Mouse (Mus musculus) right cerebral cortex, postnatal 36 days (tissue): ENCODE measurements around the gene Dcpp2.
A peak's percentile ranks its signal among the peaks of the same experiment; 100 is the strongest.
"Not testable (repeated sequence)": the region's sequence is repeated elsewhere in the genome, so short reads cannot be mapped to it uniquely, and the experiment has no call there.

Experiments used
- DNase-seq, 2 experiments: peaks; one replicate each; pipeline ENCODE4 v3.0.0; 2022; ENCODE audit warnings: low spot score in 2 of 2, mixed read lengths in 1 of 2

Dcpp2 gene

DNA sequence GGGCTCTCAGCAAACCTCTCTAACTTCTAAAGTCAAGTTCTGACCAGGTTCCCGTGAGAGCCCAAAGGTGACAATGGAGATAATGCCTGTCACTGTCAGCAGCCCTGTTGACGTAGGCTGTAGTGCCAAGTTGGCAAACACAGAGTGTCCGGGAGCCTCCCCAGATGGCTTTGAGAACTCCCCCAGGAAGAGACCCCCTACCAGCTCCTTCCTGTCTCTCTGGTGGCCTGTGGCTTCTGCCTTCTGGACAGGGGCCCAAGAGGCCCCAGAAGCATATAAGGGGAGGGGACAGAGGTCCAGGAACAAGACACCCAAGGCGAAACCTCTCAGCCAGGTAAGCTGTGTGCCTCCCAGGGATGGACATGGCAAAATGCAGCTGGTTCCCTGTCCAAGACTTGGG, at the start of gene Dcpp2, which contains the start of gene Dcpp1:
Dcpp2 (plus strand) TSS at position 305 of the 400 bp plus-strand sequence.
Dcpp1 (plus strand) TSS at position 301 of the 400 bp plus-strand sequence.
- not testable (repeated sequence) for DNase-seq

DNA sequence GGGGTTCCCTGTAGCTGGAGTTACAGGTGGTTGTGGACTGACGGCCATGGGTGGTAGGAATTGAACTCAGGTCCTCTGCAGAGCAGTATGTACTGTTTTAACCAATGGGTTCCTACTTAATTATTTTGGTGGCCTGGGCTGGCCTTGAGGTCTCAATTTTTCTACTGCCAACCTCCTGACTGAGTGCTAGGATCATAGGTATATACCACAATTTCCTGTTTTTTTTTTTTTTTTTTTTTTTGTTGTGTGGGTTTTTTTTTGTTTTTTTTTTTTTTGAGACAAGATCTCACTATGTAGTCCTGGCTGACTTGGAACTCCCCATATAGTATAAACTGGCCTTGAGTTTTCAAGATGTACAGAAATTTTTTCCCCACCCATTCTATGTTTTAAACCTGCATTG, 49.5 kb upstream of the Dcpp2 start:
- no peak for DNase-seq

DNA sequence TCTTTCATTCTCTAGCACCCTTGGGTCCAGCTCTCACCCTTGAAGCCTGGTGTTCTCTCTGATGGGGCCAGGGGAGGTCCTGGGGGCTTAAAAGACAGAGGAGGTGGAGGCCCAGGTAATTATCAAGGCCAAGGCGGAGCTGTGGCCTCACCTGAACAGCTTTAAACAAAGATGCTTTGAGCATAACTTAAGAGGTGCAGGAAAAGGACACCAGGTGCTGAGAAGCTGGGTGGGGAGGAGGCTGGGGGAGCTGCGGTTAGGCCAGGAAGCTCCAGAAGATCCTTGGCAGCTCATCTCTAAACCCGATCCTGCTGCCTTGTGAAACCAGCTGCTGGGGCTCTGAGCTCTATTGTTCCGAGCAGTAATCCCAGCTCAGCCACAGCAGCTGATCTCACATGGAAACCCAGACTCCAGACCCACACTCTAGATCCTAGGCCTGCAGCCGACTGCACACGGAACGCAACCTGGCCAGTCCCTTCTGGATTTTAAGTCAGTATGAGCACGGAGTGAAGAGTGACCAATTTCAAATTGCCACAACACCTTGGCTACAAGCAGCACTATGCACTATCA, 44.6 kb upstream of the Dcpp2 start, which contains the start of gene Prss33:
Prss33 (minus strand) TSS at position 51 of the 570 bp plus-strand sequence.
- DNase-seq = no peak

- no peak for DNase-seq
Measured at GRCm38 (mm10) chr17:23841145-23841544, 39.5 kb upstream of the Dcpp2 start.

GRCm38 (mm10) chr17:23843141-23843811, 37.4 kb upstream of the Dcpp2 start:
- DNase-seq = no peak

GRCm38 (mm10) chr17:23843812-23844273, 36.8 kb upstream of the Dcpp2 start, which contains the start of the genes Prss32 and Prss41:
TSS of gene Prss32 (plus strand) at chr17:23843855.
TSS of gene Prss41 (minus strand) at chr17:23844172.
- DNase-seq = no peak

DNA sequence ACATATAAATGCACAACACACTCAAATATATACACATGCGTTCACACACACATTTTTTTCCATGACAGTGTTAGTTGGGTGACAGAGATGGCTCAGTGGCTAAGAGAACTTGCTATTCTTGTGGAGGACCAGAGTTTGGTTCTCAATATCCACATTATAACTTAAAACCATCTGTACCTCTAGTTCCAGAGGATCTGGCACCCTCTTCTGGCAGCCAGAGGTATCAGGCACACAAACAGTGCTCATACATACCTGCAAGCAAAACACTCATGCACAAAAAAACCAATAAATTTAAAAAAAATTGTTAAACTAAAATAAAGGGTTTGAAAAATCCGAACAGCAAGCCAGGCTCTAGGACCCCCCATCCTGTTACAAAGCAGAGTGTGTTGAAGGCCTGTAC, 30.7 kb upstream of the Dcpp2 start:
- no peak for DNase-seq

DNA sequence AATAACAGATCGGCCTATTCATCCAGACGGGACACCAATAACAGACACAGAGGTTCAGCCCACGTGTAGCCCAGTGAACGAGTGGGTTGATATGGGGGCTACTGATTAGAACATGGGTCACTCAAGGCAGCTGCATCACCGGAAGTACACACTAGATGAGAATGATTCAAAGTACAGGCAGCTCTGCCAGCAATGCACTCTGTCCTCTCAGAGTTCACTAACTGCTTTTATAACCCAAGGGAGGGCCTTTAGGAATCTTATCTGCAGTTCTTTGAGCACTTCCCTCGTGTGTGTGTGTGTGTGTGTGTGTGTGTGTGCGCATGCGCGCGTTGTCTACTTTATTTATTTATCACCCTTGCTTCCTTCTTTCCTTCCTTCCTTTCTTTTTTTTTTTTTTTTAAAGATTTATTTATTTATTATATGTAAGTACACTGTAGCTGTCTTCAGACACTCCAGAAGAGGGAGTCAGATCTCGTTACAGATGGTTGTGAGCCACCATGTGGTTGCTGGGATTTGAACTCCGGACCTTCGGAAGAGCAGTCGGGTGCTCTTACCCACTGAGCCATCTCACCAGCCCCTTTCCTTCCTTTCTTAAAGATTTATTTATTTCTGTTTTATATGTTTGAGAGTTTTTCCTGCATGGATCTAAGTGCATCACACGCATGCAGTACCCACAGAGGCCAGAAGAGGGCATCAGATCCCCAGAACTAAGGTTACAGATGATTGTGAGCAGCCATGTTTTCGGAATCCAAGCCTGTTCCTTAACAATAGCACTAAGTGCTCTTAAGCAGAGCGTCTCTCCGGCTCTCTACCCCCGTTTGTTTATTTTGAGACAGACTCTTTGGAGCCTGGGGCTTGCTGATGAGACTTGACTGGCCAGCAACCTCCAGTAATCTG, 29.6 kb upstream of the Dcpp2 start:
- no peak for DNase-seq

DNA sequence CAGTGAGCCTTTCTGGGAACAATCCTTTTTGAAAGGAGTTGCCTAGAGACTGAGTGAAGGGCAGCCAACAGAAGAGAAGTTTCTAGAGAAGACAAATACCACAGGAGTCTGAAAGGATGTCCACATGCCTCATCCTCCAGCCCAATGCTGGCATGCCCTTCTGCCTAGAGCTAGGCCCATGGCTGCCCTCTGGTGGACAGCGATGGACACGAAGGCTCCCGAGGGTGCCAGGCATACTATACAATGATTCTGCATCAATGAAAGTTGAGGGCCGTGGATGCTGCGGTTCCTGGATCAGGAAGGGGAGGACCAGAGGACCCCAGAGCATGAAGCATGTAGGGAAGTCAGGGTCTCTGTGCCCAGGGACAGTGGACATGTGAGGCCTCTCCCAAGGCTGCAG, 27.4 kb upstream of the Dcpp2 start:
- no peak for DNase-seq

DNA sequence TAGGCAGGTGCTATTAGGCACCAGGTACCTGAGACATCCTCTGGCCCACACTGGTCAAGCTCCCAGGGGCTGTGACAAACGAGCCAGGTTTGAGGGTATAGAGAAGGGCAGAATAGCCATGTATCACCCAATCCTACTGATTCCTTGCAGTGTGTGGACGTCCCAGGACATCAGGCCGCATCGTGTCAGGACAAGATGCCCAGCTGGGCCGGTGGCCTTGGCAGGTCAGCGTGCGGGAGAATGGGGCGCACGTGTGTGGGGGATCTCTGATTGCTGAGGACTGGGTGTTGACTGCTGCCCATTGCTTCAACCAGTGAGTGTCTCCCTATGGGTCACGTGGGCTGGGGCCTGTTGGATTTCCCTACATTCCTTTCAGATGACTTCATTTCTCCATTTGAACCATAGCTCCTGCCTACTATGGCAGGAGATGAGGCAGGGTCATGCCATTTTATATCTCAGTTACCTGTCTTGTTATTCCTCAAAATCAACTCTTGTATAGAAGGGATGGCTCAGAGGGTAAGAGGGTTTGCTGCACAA, 26.4 kb upstream of the Dcpp2 start:
- DNase-seq = no peak

- DNase-seq = no peak
Measured at GRCm38 (mm10) chr17:23857193-23857592, 23.5 kb upstream of the Dcpp2 start.

- no peak for DNase-seq
Measured at GRCm38 (mm10) chr17:23857913-23858312, 22.8 kb upstream of the Dcpp2 start.

DNA sequence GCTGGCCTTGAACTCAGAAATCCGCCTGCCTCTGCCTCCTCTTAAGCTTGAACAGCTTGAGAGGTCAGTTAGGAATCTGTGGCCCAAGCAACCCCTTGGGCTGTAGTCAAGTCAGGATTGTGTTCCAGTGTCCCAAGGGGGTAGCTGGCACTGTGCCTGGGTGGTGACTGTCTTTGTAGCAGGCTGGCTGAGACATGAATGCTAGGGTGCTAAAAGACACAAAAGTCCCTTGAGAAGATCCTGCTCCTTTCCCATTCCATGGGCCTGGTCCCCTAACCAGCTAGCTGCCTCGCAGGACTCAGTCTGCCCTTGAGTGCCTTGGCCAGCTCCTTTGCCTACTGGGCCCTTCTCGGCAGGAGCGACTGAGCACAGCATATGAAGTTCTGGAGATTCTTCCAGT, 17.8 kb upstream of the Dcpp2 start:
- DNase-seq = no peak

- no peak for DNase-seq
Measured at GRCm38 (mm10) chr17:23867756-23868155, 12.9 kb upstream of the Dcpp2 start, which contains the start of gene Prss21. TSS of gene Prss21 (plus strand) at chr17:23868056.

DNA sequence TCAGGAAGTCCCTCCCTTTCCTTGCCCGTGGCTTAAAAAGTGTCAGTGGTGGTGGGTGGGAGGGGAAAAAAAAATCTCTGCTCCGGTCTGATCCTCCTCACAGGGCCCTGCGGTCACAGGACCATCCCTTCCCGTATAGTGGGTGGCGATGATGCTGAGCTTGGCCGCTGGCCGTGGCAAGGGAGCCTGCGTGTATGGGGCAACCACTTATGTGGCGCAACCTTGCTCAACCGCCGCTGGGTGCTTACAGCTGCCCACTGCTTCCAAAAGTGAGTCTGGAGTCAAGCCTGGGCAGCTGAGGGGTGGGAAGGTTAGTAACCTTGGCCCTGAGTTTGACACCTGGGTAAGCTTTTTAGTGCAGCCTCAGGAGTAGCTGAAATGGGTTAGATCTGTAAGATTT, 12.2 kb upstream of the Dcpp2 start:
- DNase-seq = no peak

GRCm38 (mm10) chr17:23873884-23874856, 6.5 kb upstream of the Dcpp2 start:
- no peak for DNase-seq

- no peak for DNase-seq
Measured at GRCm38 (mm10) chr17:23876741-23877140, 3.9 kb upstream of the Dcpp2 start.

- no peak for DNase-seq
Measured at GRCm38 (mm10) chr17:23877166-23877565, 3.5 kb upstream of the Dcpp2 start.

DNA sequence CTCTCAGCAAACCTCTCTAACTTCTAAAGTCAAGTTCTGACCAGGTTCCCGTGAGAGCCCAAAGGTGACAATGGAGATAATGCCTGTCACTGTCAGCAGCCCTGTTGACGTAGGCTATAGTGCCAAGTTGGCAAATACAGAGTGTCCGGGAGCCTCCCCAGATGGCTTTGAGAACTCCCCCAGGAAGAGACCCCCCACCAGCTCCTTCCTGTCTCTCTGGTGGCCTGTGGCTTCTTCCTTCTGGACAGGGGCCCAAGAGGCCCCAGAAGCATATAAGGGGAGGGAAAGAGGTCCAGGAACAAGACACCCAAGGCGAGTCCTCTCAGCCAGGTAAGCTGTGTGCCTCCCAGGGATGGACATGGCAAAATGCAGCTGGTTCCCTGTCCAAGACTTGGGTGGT, 36.5 kb downstream of the Dcpp2 start, which contains the start of gene Dcpp3:
Dcpp3 (plus strand) TSS at position 301 of the 400 bp plus-strand sequence.
- not testable (repeated sequence) for DNase-seq

DNA sequence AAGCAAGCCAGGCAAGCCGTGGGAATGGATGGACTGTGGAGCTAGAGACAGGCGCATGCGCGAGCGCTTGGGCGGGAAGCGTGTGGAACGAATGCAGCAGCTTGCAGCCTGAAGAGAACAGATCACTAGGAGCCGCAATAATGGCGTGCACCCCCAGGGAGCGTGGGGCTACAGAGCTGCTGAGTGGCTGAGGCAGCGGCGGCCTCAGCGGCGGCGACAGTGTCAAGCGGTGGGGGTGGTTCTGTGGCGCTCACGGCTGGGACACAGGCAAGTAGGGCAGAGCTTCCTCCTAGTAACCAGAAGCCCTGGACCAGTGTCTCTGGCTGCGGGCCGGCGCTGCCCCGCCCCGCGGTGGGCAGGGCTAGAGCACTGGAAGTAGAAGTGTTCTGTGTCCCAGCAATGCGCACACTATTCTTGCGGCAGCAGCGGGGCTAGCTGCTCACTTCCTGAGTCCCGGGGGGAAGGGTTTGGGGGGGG, 43.9 kb downstream of the Dcpp2 start:
- peak; percentile 88 for DNase-seq
